Mouse (Mus musculus): ENCODE data around the gene Zhx3.

GRCm38 (mm10) chr2:160734331-160734730, 138.5 kb downstream of the Zhx3 start:
- TF ChIP-seq CTCF (IDR thresholded peaks at IDR 0.05; ENCODE audit: control insufficient read depth, insufficient read depth, insufficient replicate concordance, low read depth, low read length) = no peak
- no peak for TF ChIP-seq POLR2A (IDR thresholded peaks at IDR 0.05; ENCODE audit: control insufficient read depth, low read depth, low read length)

Data from testis, adult 2 months (tissue).